Mouse (Mus musculus) kidney, adult 2 months (tissue): Measurements from ENCODE around the gene Rab10.

Experiments
- CTCF ChIP-seq: fragments of 200-500 bp; conservative IDR thresholded peaks from 2 replicates; pipeline ENCODE4 v1.5.1; 2011; ENCODE audit warnings: low read depth, mild to moderate bottlenecking, control low read depth, low read length, moderate library complexity, mixed read lengths; ENCODE audit not compliant: insufficient read depth, insufficient read length
- POLR2A ChIP-seq: fragments of 200-500 bp; IDR thresholded peaks from one replicate; pipeline ENCODE4 v1.6.1; 2011; ENCODE audit warnings: low read depth, low read length, control low read depth

- TF ChIP-seq CTCF (peak; percentile 80), POLR2A (no peak)
These were observed 74.1 kb downstream of the Rab10 start for GRCm38 (mm10) chr12:3235646-3236161.
